Mouse (Mus musculus): ENCODE results near the gene Wfdc6b.
"Not testable (repeated sequence)": the region's sequence is repeated elsewhere in the genome, so short reads cannot be mapped to it uniquely, and the experiment has no call there.

Gene Wfdc6b

GRCm38 (mm10) chr2:164613471-164613870, at the start of gene Wfdc6b, which contains the start of gene Wfdc8:
Gene Wfdc6b (plus strand): TSS chr2:164613522.
Gene Wfdc8 (minus strand): TSS chr2:164613626.
- in situ Hi-C loops (cut with MboI, MseI), result not testable (repeated sequence)

- in situ Hi-C loops (cut with MboI, MseI), result no loop called here
Observed at GRCm38 (mm10) chr2:164564346-164564745, 49.0 kb upstream of the Wfdc6b start.

- in situ Hi-C loops (cut with MboI, MseI), result no loop called here
Observed at GRCm38 (mm10) chr2:164566997-164567396, 46.3 kb upstream of the Wfdc6b start.

GRCm38 (mm10) chr2:164567460-164567859, 45.9 kb upstream of the Wfdc6b start:
- in situ Hi-C loops (cut with MboI, MseI), result no loop called here

GRCm38 (mm10) chr2:164573359-164573758, 40.0 kb upstream of the Wfdc6b start, which contains the start of gene Spint3:
Gene Spint3 (minus strand): TSS chr2:164573459.
- in situ Hi-C loops (cut with MboI, MseI), result not testable (repeated sequence)

GRCm38 (mm10) chr2:164585025-164585725, 28.1 kb upstream of the Wfdc6b start, which contains the start of gene Wfdc6a:
Gene Wfdc6a (minus strand): TSS chr2:164585447.
- in situ Hi-C loops (cut with MboI, MseI), result not testable (repeated sequence)

GRCm38 (mm10) chr2:164592014-164592413, 21.3 kb upstream of the Wfdc6b start:
- in situ Hi-C loops (cut with MboI, MseI), result no loop called here

GRCm38 (mm10) chr2:164593494-164593893, 19.8 kb upstream of the Wfdc6b start, which contains the start of gene Eppin:
Gene Eppin (minus strand): TSS chr2:164593594.
- in situ Hi-C loops (cut with MboI, MseI), result no loop called here

- in situ Hi-C loops (cut with MboI, MseI), result no loop called here
Observed at GRCm38 (mm10) chr2:164600179-164600578, 13.1 kb upstream of the Wfdc6b start.

- in situ Hi-C loops (cut with MboI, MseI), result no loop called here
Observed at GRCm38 (mm10) chr2:164603482-164603881, 9.8 kb upstream of the Wfdc6b start.

GRCm38 (mm10) chr2:164604411-164604810, 8.9 kb upstream of the Wfdc6b start:
- in situ Hi-C loops (cut with MboI, MseI), result no loop called here

GRCm38 (mm10) chr2:164608781-164609180, 4.5 kb upstream of the Wfdc6b start:
- in situ Hi-C loops (cut with MboI, MseI), result no loop called here

- in situ Hi-C loops (cut with MboI, MseI), result loop anchor here (5.0 kb wide), 1 partner anchor 33 kb away; no protein-coding TSS in a partner anchor
Observed at GRCm38 (mm10) chr2:164615386-164615785, 2.1 kb downstream of the Wfdc6b start.

- in situ Hi-C loops (cut with MboI, MseI), result loop anchor here (5.0 kb wide), 1 partner anchor 37 kb away; no protein-coding TSS in a partner anchor
Observed at GRCm38 (mm10) chr2:164619050-164619449, 5.7 kb downstream of the Wfdc6b start.

GRCm38 (mm10) chr2:164621775-164622174, 8.5 kb downstream of the Wfdc6b start:
- in situ Hi-C loops (cut with MboI, MseI), result no loop called here

GRCm38 (mm10) chr2:164635266-164635665, 21.9 kb downstream of the Wfdc6b start:
- in situ Hi-C loops (cut with MboI, MseI), result no loop called here

GRCm38 (mm10) chr2:164638696-164639095, 25.4 kb downstream of the Wfdc6b start, which contains the start of gene Wfdc16:
Gene Wfdc16 (minus strand): TSS chr2:164638796.
- in situ Hi-C loops (cut with MboI, MseI), result no loop called here

- in situ Hi-C loops (cut with MboI, MseI), result no loop called here
Observed at GRCm38 (mm10) chr2:164641129-164641528, 27.8 kb downstream of the Wfdc6b start.

- in situ Hi-C loops (cut with MboI, MseI), result no loop called here
Observed at GRCm38 (mm10) chr2:164641881-164642673, 28.8 kb downstream of the Wfdc6b start.

- in situ Hi-C loops (cut with MboI, MseI), result no loop called here
Observed at GRCm38 (mm10) chr2:164655858-164656257, 42.5 kb downstream of the Wfdc6b start, which contains the start of gene Wfdc10. Gene Wfdc10 (plus strand): TSS chr2:164656046.

GRCm38 (mm10) chr2:164656483-164656882, 43.2 kb downstream of the Wfdc6b start, which contains the start of gene Wfdc9:
Gene Wfdc9 (minus strand): TSS chr2:164656583.
- in situ Hi-C loops (cut with MboI, MseI), result no loop called here

GRCm38 (mm10) chr2:164664851-164665250, 51.5 kb downstream of the Wfdc6b start:
- in situ Hi-C loops (cut with MboI, MseI), result no loop called here
